Mouse (Mus musculus): ENCODE measurements at regions not wholly inside any gene's neighbourhood (a gene's known extent, or its start where the extent isn't known, plus 50 kb on each side); places are given as distances from the start of the nearest gene placed in this dataset.
A peak's percentile ranks its signal among the peaks of the same experiment; 100 is the strongest.

GRCm38 (mm10) chr5:45110797-45111196, 311.3 kb upstream of the Ldb2 start:
- Histone ChIP-seq H3K27ac (no peak overlapping the region), H3K9me3 (no peaks in the 10 kb centered on the region), H3K27me3 (replicated peaks) (no peaks in the 10 kb centered on the region), H3K36me3 (replicated peaks) (no peaks in the 10 kb centered on the region), H3K4me2 (no peak overlapping the region), H3K4me3 (no peak overlapping the region), H3K9ac (no peak overlapping the region), H3K4me1 (peaks cover 2% of the 10 kb centered on the region)
- 68% methylated on average over 3 of the region's 3 CpGs for WGBS
- ATAC-seq (replicated peaks), result no peak

DNA sequence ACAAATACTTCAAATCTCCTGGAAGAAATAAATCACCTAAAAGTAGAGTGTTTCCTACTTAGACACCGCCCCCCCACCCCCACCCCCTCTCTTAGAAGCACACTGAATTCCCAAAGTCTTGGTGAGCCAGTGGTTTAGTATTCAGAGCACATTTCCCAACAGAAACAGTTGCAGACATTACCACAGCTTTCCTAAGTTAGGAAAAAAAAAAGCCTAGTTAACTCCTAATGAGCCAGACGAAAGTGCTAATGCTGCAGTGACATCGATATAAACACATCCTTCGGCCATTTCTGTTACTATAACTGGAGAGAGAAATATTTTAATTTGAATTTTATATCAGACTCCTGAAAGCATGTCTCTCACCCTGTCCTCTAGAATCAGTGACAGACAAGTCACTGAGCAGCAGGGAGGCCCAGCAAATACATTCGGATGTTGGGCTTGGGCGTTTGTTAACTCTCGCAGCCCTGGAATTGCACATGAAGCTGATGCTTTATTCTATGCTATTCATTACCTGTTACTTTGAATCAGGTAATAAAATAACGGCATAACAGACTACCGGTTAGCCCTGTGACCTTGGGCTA, 305.8 kb upstream of the Ldb2 start:
- ATAC-seq (replicated peaks), result 0 out of 2 replicates have a peak, but pooled peaks have one; percentile 32
- Histone ChIP-seq H3K9me3 (no peaks in the 10 kb centered on the region), H3K36me3 (replicated peaks) (no peaks in the 10 kb centered on the region), H3K9ac (peak overlapping the region; percentile 12; the same call in 1 of the 2 replicates), H3K4me1 (peaks cover 38% of the 10 kb centered on the region), H3K4me3 (no peak overlapping the region), H3K27ac (peak overlapping the region; percentile 78), H3K27me3 (replicated peaks) (no peaks in the 10 kb centered on the region), H3K4me2 (no peak overlapping the region)
- 55% methylated on average over 9 of the region's 9 CpGs for WGBS

- no peak overlapping the region for H3K9ac ChIP-seq
- peaks cover 38% of the 10 kb centered on the region for H3K4me1 ChIP-seq
- peak overlapping the region; percentile 78 for H3K27ac ChIP-seq
- H3K9me3 ChIP-seq, result no peaks in the 10 kb centered on the region
- H3K27me3 ChIP-seq (replicated peaks), result no peaks in the 10 kb centered on the region
- H3K36me3 ChIP-seq (replicated peaks), result no peaks in the 10 kb centered on the region
- WGBS, result 70% methylated on average over 6 of the region's 6 CpGs
- H3K4me2 ChIP-seq, result no peak overlapping the region
- no peak overlapping the region for H3K4me3 ChIP-seq
- ATAC-seq (replicated peaks), result 0 out of 2 replicates have a peak, but pooled peaks have one; percentile 15
Observed at GRCm38 (mm10) chr5:45103763-45104428, 304.4 kb upstream of the Ldb2 start.

DNA sequence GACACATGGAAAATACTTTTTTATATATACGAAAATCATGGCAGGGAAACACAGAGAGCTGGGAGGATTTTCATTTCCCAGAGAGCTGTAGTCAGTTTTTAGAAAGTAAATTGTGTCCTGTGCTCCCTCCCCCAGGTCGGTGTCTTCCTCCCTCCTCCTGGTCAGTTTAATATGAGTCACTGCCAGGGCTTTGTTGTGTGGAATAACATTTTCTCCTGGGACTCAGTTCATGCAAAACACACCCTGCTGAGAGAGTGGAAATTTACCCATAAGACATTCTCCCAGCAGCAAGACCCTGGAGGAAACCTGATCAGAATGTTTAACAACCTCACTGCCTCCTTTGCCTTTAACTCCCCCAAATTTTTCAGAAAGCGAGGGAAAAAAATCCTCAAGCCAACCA, 303.2 kb upstream of the Ldb2 start:
- Histone ChIP-seq H3K27me3 (replicated peaks) (no peaks in the 10 kb centered on the region), H3K9me3 (no peaks in the 10 kb centered on the region), H3K4me2 (no peak overlapping the region), H3K36me3 (replicated peaks) (no peaks in the 10 kb centered on the region), H3K4me1 (peaks cover 38% of the 10 kb centered on the region), H3K4me3 (no peak overlapping the region), H3K9ac (no peak overlapping the region), H3K27ac (peak overlapping the region; percentile 78)
- WGBS, result 36% methylated on average over 3 of the region's 3 CpGs
- peak; percentile 38 for ATAC-seq (replicated peaks)

DNA sequence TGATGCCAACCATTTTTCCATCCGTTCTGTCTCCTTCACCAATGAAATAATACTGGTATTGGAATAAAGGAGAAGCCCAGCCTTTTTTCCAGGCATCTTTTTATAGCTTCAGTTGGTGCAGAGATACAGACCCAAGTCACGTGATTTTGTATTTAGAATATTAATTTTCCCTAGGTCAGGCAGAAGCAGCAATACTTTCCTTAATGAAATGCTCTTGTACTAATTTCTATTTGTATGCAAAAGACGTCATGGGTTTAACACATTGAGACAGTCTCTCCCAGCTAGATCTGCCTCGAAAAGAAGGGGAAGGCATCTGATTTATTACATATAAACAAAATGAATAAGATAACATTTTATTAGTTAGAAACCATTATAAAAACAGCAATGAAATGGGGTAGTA, 302.3 kb upstream of the Ldb2 start:
- H3K4me2 ChIP-seq, result no peak overlapping the region
- WGBS, result 27% methylated on average over 4 of the region's 4 CpGs
- no peaks in the 10 kb centered on the region for H3K27me3 ChIP-seq (replicated peaks)
- no peak overlapping the region for H3K9ac ChIP-seq
- no peaks in the 10 kb centered on the region for H3K36me3 ChIP-seq (replicated peaks)
- peak; percentile 34; the same call in 1 of the 2 replicates for ATAC-seq (replicated peaks)
- H3K4me1 ChIP-seq, result peaks cover 38% of the 10 kb centered on the region
- peak overlapping the region; percentile 78 for H3K27ac ChIP-seq
- no peaks in the 10 kb centered on the region for H3K9me3 ChIP-seq
- H3K4me3 ChIP-seq, result no peak overlapping the region

- no peak overlapping the region for H3K27ac ChIP-seq
- H3K4me3 ChIP-seq, result no peak overlapping the region
- no peaks in the 10 kb centered on the region for H3K36me3 ChIP-seq (replicated peaks)
- no peaks in the 10 kb centered on the region for H3K27me3 ChIP-seq (replicated peaks)
- WGBS, result 98% methylated on average over 2 of the region's 2 CpGs
- no peak for ATAC-seq (replicated peaks)
- H3K9ac ChIP-seq, result no peak overlapping the region
- no peaks in the 10 kb centered on the region for H3K9me3 ChIP-seq
- peaks cover 23% of the 10 kb centered on the region for H3K4me1 ChIP-seq
- no peak overlapping the region for H3K4me2 ChIP-seq
Observed at GRCm38 (mm10) chr5:45099082-45099481, 299.6 kb upstream of the Ldb2 start.

GRCm38 (mm10) chr5:45097941-45098340, 298.5 kb upstream of the Ldb2 start:
- H3K27ac ChIP-seq, result no peak overlapping the region
- WGBS, result 96% methylated on average over 1 of the region's 1 CpGs
- no peak for ATAC-seq (replicated peaks)
- H3K4me1 ChIP-seq, result peaks cover 16% of the 10 kb centered on the region
- no peaks in the 10 kb centered on the region for H3K36me3 ChIP-seq (replicated peaks)
- no peaks in the 10 kb centered on the region for H3K9me3 ChIP-seq
- no peak overlapping the region for H3K4me2 ChIP-seq
- no peak overlapping the region for H3K4me3 ChIP-seq
- H3K9ac ChIP-seq, result no peak overlapping the region
- no peaks in the 10 kb centered on the region for H3K27me3 ChIP-seq (replicated peaks)

DNA sequence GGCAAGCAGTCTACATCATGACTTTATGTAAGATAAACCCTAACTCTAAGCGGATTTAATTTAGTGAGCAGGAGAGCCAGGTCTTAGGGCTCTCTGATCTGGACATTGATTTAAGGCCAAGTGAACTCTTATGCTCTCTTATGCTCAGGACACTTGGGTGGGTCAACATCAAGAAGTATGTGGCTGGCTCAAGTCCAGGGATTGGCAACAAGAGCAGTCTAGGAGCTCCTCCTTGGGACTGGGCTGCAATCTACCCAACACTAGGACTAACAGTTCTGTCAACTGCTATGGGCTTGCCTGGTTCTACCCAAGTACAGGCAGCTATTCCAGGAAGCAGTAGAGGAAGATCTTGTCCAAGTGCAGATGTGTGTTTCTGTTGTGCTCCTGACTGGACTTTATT, 285.3 kb upstream of the Ldb2 start:
- no peak overlapping the region for H3K27ac ChIP-seq
- peaks cover 5% of the 10 kb centered on the region for H3K9me3 ChIP-seq
- no peaks in the 10 kb centered on the region for H3K4me1 ChIP-seq
- 88% methylated on average over 1 of the region's 1 CpGs for WGBS
- H3K4me2 ChIP-seq, result no peak overlapping the region
- no peaks in the 10 kb centered on the region for H3K36me3 ChIP-seq (replicated peaks)
- H3K9ac ChIP-seq, result no peak overlapping the region
- no peak overlapping the region for H3K4me3 ChIP-seq
- no peak for ATAC-seq (replicated peaks)
- H3K27me3 ChIP-seq (replicated peaks), result no peaks in the 10 kb centered on the region

- Histone ChIP-seq H3K36me3 (replicated peaks) (no peaks in the 10 kb centered on the region), H3K9me3 (no peaks in the 10 kb centered on the region), H3K4me1 (no peaks in the 10 kb centered on the region), H3K27ac (no peak overlapping the region), H3K27me3 (replicated peaks) (no peaks in the 10 kb centered on the region), H3K4me2 (no peak overlapping the region), H3K4me3 (no peak overlapping the region), H3K9ac (no peak overlapping the region)
- no peak for ATAC-seq (replicated peaks)
Observed at GRCm38 (mm10) chr5:45082601-45083000, 283.1 kb upstream of the Ldb2 start.

DNA sequence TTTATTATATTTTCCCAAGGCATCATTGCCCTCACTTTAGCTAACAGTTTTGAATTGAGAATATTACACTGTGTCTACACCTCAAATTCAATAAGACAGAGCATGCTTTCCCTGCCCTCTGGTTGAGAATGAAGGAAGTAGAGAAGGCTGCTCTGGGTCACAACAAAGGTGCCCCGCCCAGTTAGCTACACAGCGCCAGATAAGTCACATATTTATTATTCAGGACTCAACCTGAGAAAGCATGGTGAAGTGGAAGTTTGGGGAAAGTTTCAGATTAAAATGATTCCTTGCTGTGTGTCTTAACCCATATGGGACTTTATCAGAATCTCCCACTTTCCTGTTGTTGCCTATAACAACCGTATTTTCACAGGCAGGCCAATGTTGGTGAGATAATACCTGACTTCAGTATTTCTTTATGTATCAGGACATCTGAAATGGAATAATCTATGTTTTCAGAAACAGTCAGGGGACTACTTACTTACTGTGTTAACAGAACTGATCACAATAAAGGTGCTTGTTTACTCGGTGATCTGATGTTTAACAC, 276.9 kb upstream of the Ldb2 start:
- no peak overlapping the region for H3K9ac ChIP-seq
- no peaks in the 10 kb centered on the region for H3K4me1 ChIP-seq
- 88% methylated on average over 4 of the region's 4 CpGs for WGBS
- H3K36me3 ChIP-seq (replicated peaks), result no peaks in the 10 kb centered on the region
- H3K4me2 ChIP-seq, result no peak overlapping the region
- no peak overlapping the region for H3K4me3 ChIP-seq
- H3K27ac ChIP-seq, result no peak overlapping the region
- H3K9me3 ChIP-seq, result no peaks in the 10 kb centered on the region
- H3K27me3 ChIP-seq (replicated peaks), result no peaks in the 10 kb centered on the region
- no peak for ATAC-seq (replicated peaks)

GRCm38 (mm10) chr5:45075195-45075594, 275.7 kb upstream of the Ldb2 start:
- ATAC-seq (replicated peaks), result no peak

GRCm38 (mm10) chr5:45072529-45072928, 273.0 kb upstream of the Ldb2 start:
- Histone ChIP-seq H3K36me3 (replicated peaks) (no peaks in the 10 kb centered on the region), H3K4me1 (no peaks in the 10 kb centered on the region), H3K27me3 (replicated peaks) (no peaks in the 10 kb centered on the region), H3K4me3 (no peak overlapping the region), H3K9ac (no peak overlapping the region), H3K9me3 (no peaks in the 10 kb centered on the region), H3K27ac (no peak overlapping the region), H3K4me2 (no peak overlapping the region)
- ATAC-seq (replicated peaks), result no peak
- WGBS, result 97% methylated on average over 1 of the region's 1 CpGs

More at GRCm38 (mm10) chr5:45075195-45075594, 275.7 kb upstream of the Ldb2 start:
- H3K4me1 ChIP-seq, result no peaks in the 10 kb centered on the region
- H3K9me3 ChIP-seq, result no peaks in the 10 kb centered on the region
- no peaks in the 10 kb centered on the region for H3K36me3 ChIP-seq (replicated peaks)
- H3K27me3 ChIP-seq (replicated peaks), result no peaks in the 10 kb centered on the region
- no peak overlapping the region for H3K27ac ChIP-seq
- no peak overlapping the region for H3K9ac ChIP-seq
- H3K4me3 ChIP-seq, result no peak overlapping the region
- H3K4me2 ChIP-seq, result no peak overlapping the region

All from midbrain, embryonic 15.5 days (tissue).